Mouse (Mus musculus) cerebellum, adult 11 months (tissue): ENCODE measurements around the gene Yif1a.
A peak's percentile ranks its signal among the peaks of the same experiment; 100 is the strongest.
"Not testable (repeated sequence)": the region's sequence is repeated elsewhere in the genome, so short reads cannot be mapped to it uniquely, and the experiment has no call there.

Experiments
- DNase-seq: peaks from one replicate; pipeline ENCODE4 v3.0.0; 2022

Yif1a gene

GRCm38 (mm10) chr19:5086533-5086932 is 1.8 kb upstream of the Yif1a start:
- not testable (repeated sequence) for DNase-seq

- DNase-seq = peak; percentile 32
Observed at GRCm38 (mm10) chr19:5089324-5089723, 986 bp downstream of the Yif1a start.

GRCm38 (mm10) chr19:5092083-5092482 is 3.7 kb downstream of the Yif1a start:
- no peak for DNase-seq

GRCm38 (mm10) chr19:5093481-5094242 is 5.3 kb downstream of the Yif1a start:
- peak; percentile 51 for DNase-seq

GRCm38 (mm10) chr19:5094243-5094632 is 5.9 kb downstream of the Yif1a start:
- DNase-seq = peak; percentile 94

GRCm38 (mm10) chr19:5094746-5095417 is 6.5 kb downstream of the Yif1a start:
- no peak for DNase-seq

GRCm38 (mm10) chr19:5095887-5096474 is 7.6 kb downstream of the Yif1a start:
- DNase-seq = no peak

- DNase-seq = no peak
Observed at GRCm38 (mm10) chr19:5097521-5098362, 9.4 kb downstream of the Yif1a start.

GRCm38 (mm10) chr19:5098363-5099143 is 10.2 kb downstream of the Yif1a start, which contains the start of gene Cnih2:
TSS of gene Cnih2 (minus strand) at chr19:5098521.
- peak; percentile 74 for DNase-seq

GRCm38 (mm10) chr19:5106074-5106473 is 17.7 kb downstream of the Yif1a start:
- no peak for DNase-seq

- DNase-seq = peak; percentile 99
Observed at GRCm38 (mm10) chr19:5106731-5107191, 18.4 kb downstream of the Yif1a start, which contains the start of gene Rab1b. TSS of gene Rab1b (minus strand) at chr19:5107072.

- no peak for DNase-seq
Observed at GRCm38 (mm10) chr19:5107556-5108270, 19.4 kb downstream of the Yif1a start.

GRCm38 (mm10) chr19:5108271-5108575 is 19.9 kb downstream of the Yif1a start:
- DNase-seq = no peak

GRCm38 (mm10) chr19:5108702-5109101 is 20.4 kb downstream of the Yif1a start:
- DNase-seq = no peak

GRCm38 (mm10) chr19:5109659-5110453 is 21.5 kb downstream of the Yif1a start:
- DNase-seq = no peak

GRCm38 (mm10) chr19:5113783-5114182 is 25.4 kb downstream of the Yif1a start:
- DNase-seq = no peak

GRCm38 (mm10) chr19:5117494-5118383 is 29.4 kb downstream of the Yif1a start:
- peak; percentile 89 for DNase-seq

- DNase-seq = no peak
Observed at GRCm38 (mm10) chr19:5118384-5118698, 30.0 kb downstream of the Yif1a start, which contains the start of gene Klc2. TSS of gene Klc2 (minus strand) at chr19:5118560.

- DNase-seq = no peak
Observed at GRCm38 (mm10) chr19:5122492-5122891, 34.2 kb downstream of the Yif1a start.

GRCm38 (mm10) chr19:5123241-5123640 is 34.9 kb downstream of the Yif1a start:
- no peak for DNase-seq
